8 mouse cellular contexts compared by ENCODE assay signal in the genomic region with DNA sequence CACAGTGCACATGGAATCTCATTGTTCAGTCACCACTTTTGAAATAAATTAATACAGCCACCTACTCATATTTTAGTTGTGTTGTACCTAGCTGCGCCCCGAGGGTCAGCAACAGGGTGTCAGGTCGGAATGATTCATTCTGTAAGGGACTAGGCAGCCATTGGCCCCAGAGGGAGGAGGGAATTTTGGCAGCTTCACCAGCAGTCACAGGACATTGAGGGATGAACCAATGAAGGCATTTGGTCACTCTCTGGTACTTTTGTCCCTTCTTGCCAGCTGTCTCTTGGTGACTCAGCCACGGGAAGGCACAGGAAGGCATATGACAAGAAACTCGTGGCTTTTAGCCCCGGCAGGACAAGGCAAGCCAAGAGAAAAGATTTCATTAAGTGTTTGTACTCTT. TPM values are rescaled to one million over a fixed set of nuclear protein-coding genes. Genes with fewer than 3 reads are reported as not detected.
DNase-seq lines count a peak whose midpoint lies in the region; ATAC-seq and TF ChIP-seq lines count a peak whose summit lies in the region.

No protein-coding gene starts in this region.

- TF ChIP-seq CTCF in CH12.LX (conservative IDR thresholded peaks at IDR 0.05 in 1 of 2, IDR thresholded peaks at IDR 0.05 in 1 of 2; ENCODE audit: low read depth in 2 of 2, low read length in 2 of 2): no peak

- H3K4me1 ChIP-seq in CH12.LX (ENCODE audit: control insufficient read depth in 1 of 2, insufficient read depth in 2 of 2): peaks cover 20 to 71% of the 10 kb centered on the region in 2 experiments
- H3K4me1 ChIP-seq in embryonic facial prominence, embryonic 10.5 days: peaks cover 27% of the 10 kb centered on the region
- H3K4me1 ChIP-seq in limb, embryonic 12.5 days (replicated peaks): peaks cover 17% of the 10 kb centered on the region

- in situ Hi-C loops in CH12.LX (cut with MboI; ENCODE audit: low pct_ligation_motif_present, low pct_unique_long_range_greater_than_20kb, low sequenced_read_pairs): no loop called here

- TF ChIP-seq EP300 in CH12.LX (IDR thresholded peaks at IDR 0.05; ENCODE audit: low read length): no peak

- H3K9me3 ChIP-seq in CH12.LX (replicated peaks; ENCODE audit: low read length): no peaks in the 10 kb centered on the region
- H3K9me3 ChIP-seq in embryonic facial prominence, embryonic 10.5 days: no peaks in the 10 kb centered on the region
- no peaks in the 10 kb centered on the region for H3K9me3 ChIP-seq in limb, embryonic 12.5 days

- H3K27me3 ChIP-seq in CH12.LX (replicated peaks): no peaks in the 10 kb centered on the region
- no peaks in the 10 kb centered on the region for H3K27me3 ChIP-seq in embryonic facial prominence, embryonic 10.5 days (replicated peaks; ENCODE audit: low read depth, poor library complexity, severe bottlenecking)
- no peaks in the 10 kb centered on the region for H3K27me3 ChIP-seq in limb, embryonic 12.5 days

- WGBS in embryonic facial prominence, embryonic 10.5 days: 86% methylated on average over 6 of the region's 6 CpGs
- 86% methylated on average over 6 of the region's 6 CpGs for WGBS in limb, embryonic 12.5 days

- dilution Hi-C loops in CH12.LX (cut with MboI; ENCODE audit: extremely low pct_ligation_motif_present, extremely low pct_unique_long_range_greater_than_20kb, low sequenced_read_pairs): no loop called here

- H3K27ac ChIP-seq in CH12.LX (ENCODE audit: insufficient read depth, low read depth): peak overlapping the region; percentile 95
- peak overlapping the region; percentile 97; the same call in 1 of the 2 replicates for H3K27ac ChIP-seq in embryonic facial prominence, embryonic 10.5 days (replicated peaks)
- peak overlapping the region; percentile 97; the same call in 1 of the 2 replicates for H3K27ac ChIP-seq in limb, embryonic 12.5 days

- peak overlapping the region; percentile 65 for H3K4me2 ChIP-seq in CH12.LX (ENCODE audit: insufficient read depth, low read depth, poor library complexity, severe bottlenecking)
- no peak overlapping the region for H3K4me2 ChIP-seq in limb, embryonic 12.5 days

- H3K9ac ChIP-seq in CH12.LX (ENCODE audit: insufficient read depth, low read depth): peak overlapping the region; percentile 97
- H3K9ac ChIP-seq in limb, embryonic 12.5 days (replicated peaks): no peak overlapping the region

- peaks cover 40% of the 10 kb centered on the region for H3K79me2 ChIP-seq in CH12.LX (replicated peaks; ENCODE audit: control insufficient read depth, extremely low read depth, insufficient read depth, poor library complexity, severe bottlenecking)

- DNase-seq in heart, adult 11 months: peak; percentile 97
- DNase-seq in heart, adult 8-10 months (ENCODE audit: low spot score): no peak
- peak; percentile 61 for DNase-seq in CH12.LX (ENCODE audit: extremely low read depth)
- no peak for DNase-seq in embryonic facial prominence, embryonic 10.5 days (ENCODE audit: low spot score)
- DNase-seq in embryo, embryonic 11 days: no peak
- no peak for DNase-seq in thymus, adult 18-20 months
- DNase-seq in right cerebral cortex, postnatal 25 days: no peak

- peak overlapping the region; percentile 66 to 70 (median 70) for H3K4me3 ChIP-seq in CH12.LX (replicated peaks in 1 of 3; ENCODE audit: low read depth in 2 of 3, low read length in 2 of 3, poor library complexity in 1 of 3)
- H3K4me3 ChIP-seq in embryonic facial prominence, embryonic 10.5 days: peak overlapping the region; percentile 65; the same call in 1 of the 2 replicates
- H3K4me3 ChIP-seq in limb, embryonic 12.5 days (replicated peaks): no peak overlapping the region

- H3K36me3 ChIP-seq in CH12.LX (replicated peaks in 1 of 2; ENCODE audit: control insufficient read depth in 1 of 2, insufficient read depth in 1 of 2, low read length in 1 of 2): peaks cover 32 to 50% of the 10 kb centered on the region in 2 experiments
- H3K36me3 ChIP-seq in embryonic facial prominence, embryonic 10.5 days (replicated peaks): peaks cover 72% of the 10 kb centered on the region
- peaks cover 57% of the 10 kb centered on the region for H3K36me3 ChIP-seq in limb, embryonic 12.5 days

- TF ChIP-seq POLR2A in CH12.LX (IDR thresholded peaks at IDR 0.05; ENCODE audit: low read depth, low read length): no peak

- no peak for ATAC-seq in limb, embryonic 12.5 days (ENCODE audit: insufficient number of reproducible peaks, insufficient read depth, low FRiP score, low TSS enrichment, low read depth)

- no peak for TF ChIP-seq RAD21 in CH12.LX (IDR thresholded peaks at IDR 0.05; ENCODE audit: low read depth, low read length)

TF ChIP-seq in CH12.LX, 34 proteins besides CTCF, POLR2A, EP300 and RAD21:
- TF ChIP-seq CHD1 (IDR thresholded peaks at IDR 0.05; ENCODE audit: low read depth, low read length): no peak
- TF ChIP-seq CHD2 (IDR thresholded peaks at IDR 0.05; ENCODE audit: low read length): no peak
- 0 out of 2 replicates have a peak, but pooled peaks have one; percentile 10 for TF ChIP-seq HCFC1 (IDR thresholded peaks at IDR 0.05; ENCODE audit: low read depth, low read length)
- TF ChIP-seq TCF12 (IDR thresholded peaks at IDR 0.05; ENCODE audit: low read depth, low read length): no peak
- no peak for TF ChIP-seq MAZ (IDR thresholded peaks at IDR 0.05; ENCODE audit: low read depth, low read length)
- 0 out of 2 replicates have a peak, but pooled peaks have one; percentile 14 for TF ChIP-seq UBTF (IDR thresholded peaks at IDR 0.05; ENCODE audit: low read depth, low read length)
- TF ChIP-seq NRF1 (IDR thresholded peaks at IDR 0.05; ENCODE audit: low read depth, low read length): 0 out of 2 replicates have a peak, but pooled peaks have one; percentile 13

RNA-seq across cellular contexts. Expression of a gene that starts 1.4 kb away (rescaled TPM):
- 10 to 100 TPM; 13.6 to 18.8 (median 15.5) TPM for total RNA-seq in heart, adult 8-10 months (2022)
- total RNA-seq in CH12.LX (2012; rRNA removed): 110 and 150 TPM in 2 replicates
- total RNA-seq in CH12.LX (2014; rRNA removed): 175 and 210 TPM in 2 replicates
- polyA plus RNA-seq in CH12.LX (2012; ENCODE audit: insufficient read length, low read depth): 185 and 210 TPM in 2 replicates
- 64.9 and 67.2 TPM in 2 replicates for polyA plus RNA-seq in embryonic facial prominence, embryonic 10.5 days (2016; fragmentation: Nextera tagmentation; extraction: Ambion mirVana)
- 62.6 and 64.3 TPM in 2 replicates for polyA plus RNA-seq in limb, embryonic 12.5 days (2016; fragmentation: Nextera tagmentation; extraction: Ambion mirVana)

RNA-seq across cellular contexts. Expression of a gene that starts 2.2 kb away (rescaled TPM):
- 1 to 10 TPM; 4.5 to 7.0 (median 6.3) TPM for total RNA-seq in heart, adult 8-10 months (2022)
- total RNA-seq in CH12.LX (2012; rRNA removed): 74.8 and 82.2 TPM in 2 replicates
- total RNA-seq in CH12.LX (2014; rRNA removed): 122 TPM in 2 replicates
- 235 and 343 TPM in 2 replicates for polyA plus RNA-seq in CH12.LX (2012; ENCODE audit: insufficient read length, low read depth)
- 5.3 and 7.3 TPM in 2 replicates for polyA plus RNA-seq in embryonic facial prominence, embryonic 10.5 days (2016; fragmentation: Nextera tagmentation; extraction: Ambion mirVana)
- polyA plus RNA-seq in limb, embryonic 12.5 days (2016; fragmentation: Nextera tagmentation; extraction: Ambion mirVana): 5.9 and 8.0 TPM in 2 replicates

RNA-seq across cellular contexts. Expression of a gene that starts 8.4 kb away (rescaled TPM):
- total RNA-seq in heart, adult 8-10 months (2022): 100 to 1,000 TPM; 162 to 194 (median 186) TPM
- total RNA-seq in CH12.LX (2012; rRNA removed) (1,622 and 2,071 TPM in 2 replicates), CH12.LX (2014; rRNA removed) (2,161 and 2,200 TPM in 2 replicates)
- 1,500 and 1,728 TPM in 2 replicates for polyA plus RNA-seq in CH12.LX (2012; ENCODE audit: insufficient read length, low read depth)
- 780 and 781 TPM in 2 replicates for polyA plus RNA-seq in embryonic facial prominence, embryonic 10.5 days (2016; fragmentation: Nextera tagmentation; extraction: Ambion mirVana)
- 569 and 701 TPM in 2 replicates for polyA plus RNA-seq in limb, embryonic 12.5 days (2016; fragmentation: Nextera tagmentation; extraction: Ambion mirVana)

RNA-seq across cellular contexts. Expression of a gene that starts 8.7 kb away (rescaled TPM):
- total RNA-seq in heart, adult 8-10 months (2022): not detected
- total RNA-seq in CH12.LX (2012; rRNA removed) (0.17 and 0.34 TPM in 2 replicates), CH12.LX (2014; rRNA removed) (not detected in 2 replicates)
- polyA plus RNA-seq in CH12.LX (2012; ENCODE audit: insufficient read length, low read depth): 0.48 and 0.54 TPM in 2 replicates
- polyA plus RNA-seq in embryonic facial prominence, embryonic 10.5 days (2016; fragmentation: Nextera tagmentation; extraction: Ambion mirVana): 0.17 TPM in 1 of 2 replicates, not detected in the other
- polyA plus RNA-seq in limb, embryonic 12.5 days (2016; fragmentation: Nextera tagmentation; extraction: Ambion mirVana): 0.68 TPM in 1 of 2 replicates, not detected in the other

RNA-seq across cellular contexts. Expression of a gene that starts 18.1 kb away (rescaled TPM):
- total RNA-seq in heart, adult 8-10 months (2022): 10 to 100 TPM; 27.2 to 40.0 (median 28.7) TPM
- 116 and 157 TPM in 2 replicates for total RNA-seq in CH12.LX (2012; rRNA removed)
- 256 TPM in 2 replicates for total RNA-seq in CH12.LX (2014; rRNA removed)
- 303 and 317 TPM in 2 replicates for polyA plus RNA-seq in CH12.LX (2012; ENCODE audit: insufficient read length, low read depth)
- polyA plus RNA-seq in embryonic facial prominence, embryonic 10.5 days (2016; fragmentation: Nextera tagmentation; extraction: Ambion mirVana): 136 and 141 TPM in 2 replicates
- polyA plus RNA-seq in limb, embryonic 12.5 days (2016; fragmentation: Nextera tagmentation; extraction: Ambion mirVana): 132 and 140 TPM in 2 replicates

Comparison
In these comparisons a context has a peak if more than half of its experiments do, and no peak if none do; other contexts are left out.
1. DNase-seq: peak in heart, adult 11 months (single experiment) and CH12.LX (single experiment); none in heart, adult 8-10 months (single experiment), embryonic facial prominence, embryonic 10.5 days (single experiment), embryo, embryonic 11 days (single experiment), thymus, adult 18-20 months (0 of 2) and right cerebral cortex, postnatal 25 days (single experiment).
2. RNA of a gene that starts 2.2 kb away (polyA plus RNA-seq): 235 to 343 TPM in CH12.LX; 5.3 to 7.3 TPM in embryonic facial prominence, embryonic 10.5 days and 5.9 to 8.0 TPM in limb, embryonic 12.5 days; every median in the first group is over 10 times any median in the second.
3. Peak in every context shown above with its lines, with median percentiles within 50 percentile points of each other: H3K27ac ChIP-seq.